ENCODE assay signal across 23 mouse cellular contexts in the genomic region with DNA sequence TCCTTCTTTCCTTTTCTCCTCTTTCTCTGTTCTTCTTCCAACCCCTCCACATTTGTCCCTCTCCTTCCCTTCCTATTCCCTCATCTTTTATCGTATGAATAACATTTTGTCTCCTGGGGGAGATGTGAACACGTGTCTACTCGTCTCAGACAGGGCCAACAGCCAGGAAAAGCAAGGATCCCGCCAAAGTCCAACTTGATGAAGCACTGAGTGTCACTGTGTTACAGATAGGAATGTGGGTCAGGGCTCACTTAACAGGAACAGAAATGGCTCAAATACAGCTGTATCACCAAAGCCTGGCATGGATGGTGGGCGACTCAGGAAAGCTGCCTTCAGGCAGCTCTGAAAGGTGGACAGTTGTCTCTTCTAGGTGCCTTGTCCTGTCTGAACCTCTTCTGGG. TPM values are rescaled to one million over a fixed set of nuclear protein-coding genes. Genes with fewer than 3 reads are reported as not detected.
DNase-seq lines count a peak whose midpoint lies in the region; ATAC-seq and TF ChIP-seq lines count a peak whose summit lies in the region.
"Had no signal": no experiment of that assay in that cellular context is flagged by ENCODE, and none has a peak within 500 bp of the region (broad histone marks: within the 10 kb centered on the region; RNA-seq: fewer than 3 reads in every experiment).

No protein-coding gene starts in this region.

- peak; percentile 25 for DNase-seq in kidney, postnatal 10 days
- DNase-seq in kidney, adult 11 months = no peak
- DNase-seq in midbrain, embryonic 11.5 days (ENCODE audit: low spot score, missing footprints) = peak; percentile 53
- no peak for DNase-seq in cerebellum, adult 8-10 months
- no peak for DNase-seq in adrenal gland, adult (ENCODE audit: inconsistent age in 2 of 2, low spot score in 1 of 2)
- DNase-seq: adrenal gland, postnatal 10 days; cerebellum, adult 11-12 months; cerebellum, postnatal 10 days; kidney, postnatal 25 days; lung, embryonic 14.5 days; lung, postnatal 36 days; right cerebral cortex, adult 18-20 months; spleen, adult 18-20 months; thymus, postnatal 4 days had no signal

- TF ChIP-seq POLR2A in bone marrow macrophage, adult 2 months (IDR thresholded peaks at IDR 0.05; ENCODE audit: borderline replicate concordance, low read depth, low read length) = no peak

- no peaks in the 10 kb centered on the region for H3K9me3 ChIP-seq in midbrain, embryonic 11.5 days (ENCODE audit: control insufficient read depth, low read length)
- no peaks in the 10 kb centered on the region for H3K9me3 ChIP-seq in midbrain, embryonic 13.5 days
- H3K9me3 ChIP-seq: embryonic facial prominence, embryonic 13.5 days had no signal

- 86% methylated on average over 5 of the region's 5 CpGs for WGBS in midbrain, embryonic 11.5 days
- 89% methylated on average over 5 of the region's 5 CpGs for WGBS in midbrain, embryonic 13.5 days

- H3K4me3 ChIP-seq in midbrain, embryonic 11.5 days (ENCODE audit: low read depth, low read length) = no peak overlapping the region
- H3K4me3 ChIP-seq in midbrain, embryonic 13.5 days (replicated peaks) = no peak overlapping the region
- H3K4me3 ChIP-seq in bone marrow macrophage, adult 2 months (ENCODE audit: insufficient read depth, low read length) = 0 out of 2 replicates have a peak overlapping the region, but pooled peaks have one; percentile 44
- H3K4me3 ChIP-seq: embryonic facial prominence, embryonic 13.5 days had no signal

- H3K9ac ChIP-seq in midbrain, embryonic 11.5 days (ENCODE audit: low read length) = no peak overlapping the region
- no peak overlapping the region for H3K9ac ChIP-seq in midbrain, embryonic 13.5 days (replicated peaks)
- H3K9ac ChIP-seq: embryonic facial prominence, embryonic 13.5 days; hindbrain, embryonic 14.5 days; lung, embryonic 14.5 days had no signal

- H3K36me3 ChIP-seq in midbrain, embryonic 11.5 days (ENCODE audit: control insufficient read depth, insufficient read depth, low read length) = no peaks in the 10 kb centered on the region
- H3K36me3 ChIP-seq in midbrain, embryonic 13.5 days = no peaks in the 10 kb centered on the region
- H3K36me3 ChIP-seq: embryonic facial prominence, embryonic 13.5 days had no signal

- no peak overlapping the region for H3K4me2 ChIP-seq in midbrain, embryonic 11.5 days
- H3K4me2 ChIP-seq in midbrain, embryonic 13.5 days (replicated peaks) = no peak overlapping the region
- H3K4me2 ChIP-seq: embryonic facial prominence, embryonic 13.5 days; hindbrain, embryonic 14.5 days; lung, embryonic 14.5 days had no signal

- no peak overlapping the region for H3K27ac ChIP-seq in midbrain, embryonic 11.5 days (ENCODE audit: low read depth, low read length)
- no peak overlapping the region for H3K27ac ChIP-seq in midbrain, embryonic 13.5 days
- peak overlapping the region; percentile 98 for H3K27ac ChIP-seq in bone marrow macrophage, adult 2 months (ENCODE audit: insufficient read depth, low read depth, low read length)
- H3K27ac ChIP-seq: embryonic facial prominence, embryonic 13.5 days; hindbrain, embryonic 14.5 days had no signal

- TF ChIP-seq CTCF in bone marrow macrophage, adult 2 months (IDR thresholded peaks at IDR 0.05; ENCODE audit: low read depth, low read length) = no peak

- H3K4me1 ChIP-seq in midbrain, embryonic 11.5 days (ENCODE audit: control insufficient read depth, insufficient read depth, low read length) = no peaks in the 10 kb centered on the region
- no peaks in the 10 kb centered on the region for H3K4me1 ChIP-seq in midbrain, embryonic 13.5 days (replicated peaks)
- peaks cover 65% of the 10 kb centered on the region for H3K4me1 ChIP-seq in bone marrow macrophage, adult 2 months (ENCODE audit: control insufficient read depth, insufficient read depth, low read length)
- H3K4me1 ChIP-seq: embryonic facial prominence, embryonic 13.5 days had no signal

- H3K27me3 ChIP-seq in midbrain, embryonic 11.5 days (ENCODE audit: control insufficient read depth, insufficient read depth, low read length) = no peaks in the 10 kb centered on the region
- no peaks in the 10 kb centered on the region for H3K27me3 ChIP-seq in midbrain, embryonic 13.5 days
- H3K27me3 ChIP-seq: embryonic facial prominence, embryonic 13.5 days had no signal

- ATAC-seq in midbrain, embryonic 11.5 days (ENCODE audit: low FRiP score) = no peak
- no peak for ATAC-seq in midbrain, embryonic 13.5 days
- ATAC-seq: activated CD4-positive, CD25-positive, alpha-beta regulatory T cell, adult 4 months; CD4-positive, CD25-positive, alpha-beta regulatory T cell, adult 4 months; forebrain, embryonic 16.5 days; intestine, postnatal 0 days; midbrain, embryonic 16.5 days had no signal

RNA-seq across cellular contexts. Expression of a gene that starts 10.4 kb away (rescaled TPM):
- polyA plus RNA-seq in midbrain, embryonic 11.5 days (2014; fragmentation: Nextera tagmentation; extraction: Ambion mirVana) = 1.8 and 2.3 TPM in 2 replicates
- polyA plus RNA-seq in midbrain, embryonic 13.5 days (2015; fragmentation: Nextera tagmentation; extraction: Ambion mirVana) = 1.2 and 1.3 TPM in 2 replicates
- polyA plus RNA-seq in bone marrow macrophage, adult 2 months (2012; ENCODE audit: insufficient read depth, insufficient read length, missing spikeins) = 128 and 138 TPM in 2 replicates

RNA-seq across cellular contexts. Expression of a gene that starts 40.0 kb away (rescaled TPM):
- 21.2 and 23.6 TPM in 2 replicates for polyA plus RNA-seq in midbrain, embryonic 11.5 days (2014; fragmentation: Nextera tagmentation; extraction: Ambion mirVana)
- polyA plus RNA-seq in midbrain, embryonic 13.5 days (2015; fragmentation: Nextera tagmentation; extraction: Ambion mirVana) = 12.3 and 13.7 TPM in 2 replicates
- polyA plus RNA-seq in bone marrow macrophage, adult 2 months (2012; ENCODE audit: insufficient read depth, insufficient read length, missing spikeins) = 24.6 and 26.6 TPM in 2 replicates

RNA-seq across cellular contexts. Expression of a gene that starts 41.0 kb away (rescaled TPM):
- polyA plus RNA-seq in midbrain, embryonic 11.5 days (2014; fragmentation: Nextera tagmentation; extraction: Ambion mirVana) = 19.7 and 24.5 TPM in 2 replicates
- polyA plus RNA-seq in midbrain, embryonic 13.5 days (2015; fragmentation: Nextera tagmentation; extraction: Ambion mirVana) = 19.6 and 20.6 TPM in 2 replicates
- polyA plus RNA-seq in bone marrow macrophage, adult 2 months (2012; ENCODE audit: insufficient read depth, insufficient read length, missing spikeins) = 60.4 and 60.7 TPM in 2 replicates

Comparison
In these comparisons a context has a peak if more than half of its experiments do, and no peak if none do; other contexts are left out.
1. DNase-seq: peak in kidney, postnatal 10 days (single experiment) and midbrain, embryonic 11.5 days (single experiment); none in kidney, adult 11 months (single experiment), cerebellum, adult 8-10 months (single experiment) and adrenal gland, adult (0 of 2).
2. RNA of a gene that starts 10.4 kb away (polyA plus RNA-seq): 128 to 138 TPM in bone marrow macrophage, adult 2 months; 1.8 to 2.3 TPM in midbrain, embryonic 11.5 days and 1.2 to 1.3 TPM in midbrain, embryonic 13.5 days; every median in the first group is over 10 times any median in the second.